Mouse (Mus musculus) forebrain, embryonic 13.5 days (tissue): ENCODE measurements at regions not wholly inside any gene's neighbourhood (a gene's known extent, or its start where the extent isn't known, plus 50 kb on each side); places are given as distances from the start of the nearest gene placed in this dataset.

Source experiments
- ATAC-seq: fragments of 200-750 bp; cut with Nextera tagmentation; 2 replicates; pipeline ENCODE4 v1.8.0; 2017
- H3K27ac ChIP-seq: fragments of 300-500 bp; sonication (generic); 2 replicates; pipeline ENCODE4 v1.5.1; 2015; ENCODE audit warnings: inconsistent platforms, mild to moderate bottlenecking, moderate library complexity
- H3K27me3 ChIP-seq: fragments of 300-500 bp; sonication (generic); 2 replicates; pipeline ENCODE4 v1.6.1; 2015; ENCODE audit warnings: mild to moderate bottlenecking, inconsistent platforms
- H3K36me3 ChIP-seq: fragments of 300-500 bp; sonication (generic); 2 replicates; pipeline ENCODE4 v1.6.1; 2015; ENCODE audit warnings: mild to moderate bottlenecking, inconsistent platforms; ENCODE audit not compliant: poor library complexity, severe bottlenecking
- H3K4me1 ChIP-seq: fragments of 300-500 bp; sonication (generic); 2 replicates; pipeline ENCODE4 v1.6.1; 2015; ENCODE audit warnings: inconsistent platforms
- H3K4me2 ChIP-seq: fragments of 300-500 bp; sonication (generic); 2 replicates; pipeline ENCODE4 v1.6.1; 2015; ENCODE audit warnings: inconsistent platforms, mild to moderate bottlenecking, moderate library complexity
- H3K4me3 ChIP-seq: fragments of 300-500 bp; sonication (generic); 2 replicates; pipeline ENCODE4 v1.5.1; 2015; ENCODE audit warnings: mild to moderate bottlenecking, inconsistent platforms
- H3K9ac ChIP-seq: fragments of 300-500 bp; sonication (generic); 2 replicates; pipeline ENCODE4 v1.6.1; 2015; ENCODE audit warnings: mild to moderate bottlenecking, inconsistent platforms
- H3K9me3 ChIP-seq: fragments of 300-500 bp; sonication (generic); replicated peaks from 2 replicates; pipeline ENCODE4 v1.6.1; 2016; ENCODE audit warnings: inconsistent platforms
- WGBS: fragments of 180-500 bp; shearing (Covaris S2); methylation state at CpG from one replicate; pipeline ENCODE4 v1.1.7; 2015; 5-methylcytosine and 5-hydroxymethylcytosine counted together

DNA sequence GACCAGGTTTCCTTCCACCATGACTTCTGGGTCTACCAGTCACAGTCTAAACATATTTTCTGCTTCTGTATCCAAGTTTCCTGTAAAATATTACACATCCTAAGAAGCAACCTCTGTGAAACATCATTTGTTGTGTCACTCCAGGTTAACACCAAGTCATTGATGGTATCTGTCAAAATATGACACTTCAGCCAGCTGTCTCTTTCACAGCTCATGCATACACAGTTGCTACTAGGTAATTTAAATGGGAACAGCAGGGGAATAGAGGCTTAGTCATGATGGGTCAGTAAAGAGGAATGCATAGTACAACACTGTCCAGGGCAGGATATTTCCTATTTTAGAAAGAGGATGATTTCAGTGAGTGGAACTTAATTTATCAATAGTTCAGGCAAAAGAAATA lies 589.6 kb upstream of the Atp2b1 start:
- H3K36me3 ChIP-seq: no peaks in the 10 kb centered on the region
- no peaks in the 10 kb centered on the region for H3K27me3 ChIP-seq
- H3K4me1 ChIP-seq: no peaks in the 10 kb centered on the region
- no peak overlapping the region for H3K9ac ChIP-seq
- no peak overlapping the region for H3K4me2 ChIP-seq
- no peak overlapping the region for H3K4me3 ChIP-seq
- ATAC-seq: no peak
- no peak overlapping the region for H3K27ac ChIP-seq
- no peaks in the 10 kb centered on the region for H3K9me3 ChIP-seq

GRCm38 (mm10) chr10:98325720-98326119 lies 588.5 kb upstream of the Atp2b1 start:
- no peak for ATAC-seq
- Histone ChIP-seq H3K27ac (no peak overlapping the region), H3K4me2 (no peak overlapping the region), H3K36me3 (no peaks in the 10 kb centered on the region), H3K4me1 (no peaks in the 10 kb centered on the region), H3K4me3 (no peak overlapping the region), H3K9ac (no peak overlapping the region), H3K9me3 (no peaks in the 10 kb centered on the region), H3K27me3 (no peaks in the 10 kb centered on the region)
- 86% methylated on average over 5 of the region's 5 CpGs for WGBS

GRCm38 (mm10) chr10:98332682-98333081 lies 581.5 kb upstream of the Atp2b1 start:
- no peaks in the 10 kb centered on the region for H3K4me1 ChIP-seq
- H3K9me3 ChIP-seq: no peaks in the 10 kb centered on the region
- no peak overlapping the region for H3K4me3 ChIP-seq
- no peaks in the 10 kb centered on the region for H3K27me3 ChIP-seq
- H3K27ac ChIP-seq: no peak overlapping the region
- no peak overlapping the region for H3K9ac ChIP-seq
- H3K36me3 ChIP-seq: no peaks in the 10 kb centered on the region
- WGBS: 80% methylated on average over 4 of the region's 4 CpGs
- ATAC-seq: no peak
- H3K4me2 ChIP-seq: no peak overlapping the region

- no peaks in the 10 kb centered on the region for H3K4me1 ChIP-seq
Measured at GRCm38 (mm10) chr10:98333411-98334067, 580.7 kb upstream of the Atp2b1 start.

GRCm38 (mm10) chr10:98343827-98344226 lies 570.4 kb upstream of the Atp2b1 start:
- no peak for ATAC-seq
- no peak overlapping the region for H3K9ac ChIP-seq
- 91% methylated on average over 5 of the region's 5 CpGs for WGBS

More at GRCm38 (mm10) chr10:98333411-98334067, 580.7 kb upstream of the Atp2b1 start:
- Histone ChIP-seq H3K4me3 (no peak overlapping the region), H3K9me3 (no peaks in the 10 kb centered on the region), H3K27me3 (no peaks in the 10 kb centered on the region), H3K9ac (no peak overlapping the region), H3K27ac (no peak overlapping the region), H3K4me2 (no peak overlapping the region), H3K36me3 (no peaks in the 10 kb centered on the region)
- ATAC-seq: no peak
- WGBS: 73% methylated on average over 6 of the region's 6 CpGs

GRCm38 (mm10) chr10:98349466-98349865 lies 564.7 kb upstream of the Atp2b1 start:
- Histone ChIP-seq H3K36me3 (no peaks in the 10 kb centered on the region), H3K27me3 (no peaks in the 10 kb centered on the region), H3K9ac (no peak overlapping the region), H3K4me1 (no peaks in the 10 kb centered on the region), H3K4me3 (no peak overlapping the region), H3K27ac (no peak overlapping the region), H3K9me3 (no peaks in the 10 kb centered on the region), H3K4me2 (no peak overlapping the region)
- peak; percentile 58; the same call in 1 of the 2 replicates for ATAC-seq
- WGBS: 78% methylated on average over 5 of the region's 5 CpGs

More at GRCm38 (mm10) chr10:98343827-98344226, 570.4 kb upstream of the Atp2b1 start:
- Histone ChIP-seq H3K27ac (no peak overlapping the region), H3K9me3 (no peaks in the 10 kb centered on the region), H3K4me1 (no peaks in the 10 kb centered on the region), H3K4me3 (no peak overlapping the region), H3K4me2 (no peak overlapping the region), H3K27me3 (no peaks in the 10 kb centered on the region), H3K36me3 (no peaks in the 10 kb centered on the region)

- 83% methylated on average over 6 of the region's 6 CpGs for WGBS
- H3K27ac ChIP-seq: no peak overlapping the region
- H3K4me2 ChIP-seq: no peak overlapping the region
- no peaks in the 10 kb centered on the region for H3K9me3 ChIP-seq
- no peak overlapping the region for H3K9ac ChIP-seq
- H3K27me3 ChIP-seq: no peaks in the 10 kb centered on the region
- no peaks in the 10 kb centered on the region for H3K4me1 ChIP-seq
- no peak overlapping the region for H3K4me3 ChIP-seq
- ATAC-seq: no peak
- H3K36me3 ChIP-seq: no peaks in the 10 kb centered on the region
Measured at GRCm38 (mm10) chr10:98350318-98350926, 563.8 kb upstream of the Atp2b1 start.

DNA sequence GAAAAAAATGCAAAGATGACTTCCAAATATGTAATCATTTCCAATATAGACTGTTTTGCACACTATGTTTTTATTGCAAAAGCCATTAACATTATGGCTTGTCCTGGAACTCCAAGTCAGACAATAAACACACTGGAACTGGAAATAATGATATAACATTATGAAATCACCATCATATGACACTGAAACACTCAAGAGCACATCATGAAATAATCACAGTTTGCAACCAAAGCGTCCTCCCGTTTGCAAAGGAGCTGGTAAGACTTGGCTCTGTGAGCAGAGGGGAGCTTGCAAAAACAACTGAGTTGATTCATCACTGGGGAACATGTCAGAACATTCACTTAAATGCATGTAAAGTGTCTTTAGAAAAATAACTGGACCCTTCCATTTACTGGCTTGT lies 562.1 kb upstream of the Atp2b1 start:
- WGBS: 88% methylated on average over 2 of the region's 2 CpGs
- Histone ChIP-seq H3K9me3 (no peaks in the 10 kb centered on the region), H3K27me3 (no peaks in the 10 kb centered on the region), H3K27ac (no peak overlapping the region), H3K4me2 (no peak overlapping the region), H3K36me3 (no peaks in the 10 kb centered on the region), H3K9ac (no peak overlapping the region), H3K4me1 (no peaks in the 10 kb centered on the region), H3K4me3 (no peak overlapping the region)
- no peak for ATAC-seq

GRCm38 (mm10) chr10:98354486-98354885 lies 559.7 kb upstream of the Atp2b1 start:
- Histone ChIP-seq H3K27me3 (no peaks in the 10 kb centered on the region), H3K9me3 (no peaks in the 10 kb centered on the region), H3K4me2 (no peak overlapping the region), H3K4me3 (no peak overlapping the region), H3K36me3 (no peaks in the 10 kb centered on the region), H3K4me1 (no peaks in the 10 kb centered on the region), H3K27ac (no peak overlapping the region), H3K9ac (no peak overlapping the region)
- peak; percentile 86; the same call in 1 of the 2 replicates for ATAC-seq
- WGBS: 76% methylated on average over 2 of the region's 2 CpGs

DNA sequence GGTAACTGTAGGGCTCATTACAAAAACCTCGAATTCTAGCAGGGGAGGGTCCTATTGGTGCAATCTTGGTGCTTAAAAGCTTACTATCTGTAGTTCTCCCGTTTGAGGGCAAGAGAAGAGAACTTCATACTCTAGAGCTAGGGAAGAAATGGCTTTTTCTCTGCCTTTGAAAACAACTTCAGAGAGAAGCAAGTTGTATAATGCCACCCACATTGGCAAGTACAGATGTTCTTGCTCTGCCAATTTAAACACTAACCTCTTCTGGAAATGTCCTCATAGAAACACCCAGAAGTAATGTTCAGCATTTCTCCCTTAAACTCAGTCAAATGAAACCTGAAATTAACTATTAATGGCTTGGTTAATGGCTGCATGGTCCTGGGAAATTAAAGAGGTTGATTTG lies 549.6 kb upstream of the Atp2b1 start:
- 79% methylated on average over 2 of the region's 2 CpGs for WGBS
- no peak for ATAC-seq
- Histone ChIP-seq H3K27ac (no peak overlapping the region), H3K27me3 (no peaks in the 10 kb centered on the region), H3K4me2 (no peak overlapping the region), H3K36me3 (no peaks in the 10 kb centered on the region), H3K4me1 (no peaks in the 10 kb centered on the region), H3K9ac (no peak overlapping the region), H3K4me3 (no peak overlapping the region), H3K9me3 (no peaks in the 10 kb centered on the region)

- 57% methylated on average over 4 of the region's 4 CpGs for WGBS
- no peak overlapping the region for H3K27ac ChIP-seq
- H3K36me3 ChIP-seq: no peaks in the 10 kb centered on the region
- H3K9ac ChIP-seq: no peak overlapping the region
- no peak overlapping the region for H3K4me3 ChIP-seq
- no peaks in the 10 kb centered on the region for H3K9me3 ChIP-seq
- no peak overlapping the region for H3K4me2 ChIP-seq
- H3K4me1 ChIP-seq: no peaks in the 10 kb centered on the region
- no peaks in the 10 kb centered on the region for H3K27me3 ChIP-seq
- ATAC-seq: no peak
Measured at GRCm38 (mm10) chr10:98372561-98372960, 541.6 kb upstream of the Atp2b1 start.

- Histone ChIP-seq H3K9ac (no peak overlapping the region), H3K27ac (no peak overlapping the region), H3K27me3 (no peaks in the 10 kb centered on the region), H3K4me2 (no peak overlapping the region), H3K9me3 (no peaks in the 10 kb centered on the region), H3K4me3 (no peak overlapping the region), H3K4me1 (no peaks in the 10 kb centered on the region), H3K36me3 (no peaks in the 10 kb centered on the region)
- WGBS: 85% methylated on average over 3 of the region's 3 CpGs
- ATAC-seq: no peak
Measured at GRCm38 (mm10) chr10:98373314-98373713, 540.9 kb upstream of the Atp2b1 start.

DNA sequence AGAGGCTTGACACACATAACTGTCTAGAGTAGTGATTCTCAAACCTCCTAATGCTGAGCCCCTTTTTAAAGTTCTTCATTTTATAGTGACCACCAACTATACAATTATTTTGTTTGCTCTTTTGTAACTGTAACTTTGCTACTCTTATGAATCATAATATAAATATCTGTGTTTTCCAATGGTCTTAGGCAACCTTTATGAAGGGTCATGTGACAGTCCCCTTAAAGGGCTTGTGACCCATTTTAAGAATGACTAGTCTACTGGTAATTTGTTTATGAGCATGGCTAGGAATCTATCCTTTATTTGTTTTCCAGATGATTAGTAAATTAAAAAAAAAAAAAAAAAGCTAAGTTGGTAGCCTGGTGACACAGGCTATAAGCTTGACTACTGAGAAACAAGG lies 539.5 kb upstream of the Atp2b1 start:
- H3K4me2 ChIP-seq: no peak overlapping the region
- no peak overlapping the region for H3K9ac ChIP-seq
- H3K36me3 ChIP-seq: no peaks in the 10 kb centered on the region
- H3K4me1 ChIP-seq: no peaks in the 10 kb centered on the region
- ATAC-seq: no peak
- no peaks in the 10 kb centered on the region for H3K27me3 ChIP-seq
- H3K9me3 ChIP-seq: no peaks in the 10 kb centered on the region
- H3K27ac ChIP-seq: no peak overlapping the region
- no peak overlapping the region for H3K4me3 ChIP-seq
